Mouse (Mus musculus): ENCODE measurements around the gene Brs3. TPM values are rescaled to one million over a fixed set of nuclear protein-coding genes. Genes with fewer than 3 reads are reported as not detected.

Brs3 gene
- 0.11 TPM in 1 of 2 replicates, not detected in the other for polyA plus RNA-seq (2014; fragmentation: Nextera tagmentation; extraction: Ambion mirVana)

- H3K4me1 ChIP-seq (ENCODE audit: control insufficient read depth, insufficient read depth, low read length): no peaks in the 10 kb centered on the region
- 80% methylated on average over 5 of the region's 5 CpGs for WGBS
- no peak within 1 kb of the TSS for H3K9ac ChIP-seq (ENCODE audit: low read length)
- H3K4me2 ChIP-seq (ENCODE audit: low read depth, severe bottlenecking): no peak within 1 kb of the TSS
- no peak within 1 kb of the TSS for H3K27ac ChIP-seq (replicated peaks; ENCODE audit: low read depth, low read length)
- H3K36me3 ChIP-seq (ENCODE audit: control insufficient read depth, insufficient read depth, low read length): no peaks in the 10 kb centered on the region
- ATAC-seq (ENCODE audit: insufficient number of reproducible peaks, low FRiP score, low TSS enrichment, low read depth): no peak
- H3K27me3 ChIP-seq (ENCODE audit: control insufficient read depth, insufficient read depth, low read length): no peaks in the 10 kb centered on the region
- H3K9me3 ChIP-seq (ENCODE audit: control insufficient read depth, low read length): no peaks in the 10 kb centered on the region
- no peak for DNase-seq (ENCODE audit: low spot score)
- no peak within 1 kb of the TSS for H3K4me3 ChIP-seq (ENCODE audit: low read depth, low read length)
Measured at GRCm38 (mm10) chrX:57042774-57043173, at the start of gene Brs3. Brs3 (plus strand) TSS chrX:57043074.

GRCm38 (mm10) chrX:57012891-57013290 is 30.0 kb upstream of the Brs3 start:
- Histone ChIP-seq H3K36me3 (ENCODE audit: control insufficient read depth, insufficient read depth, low read length) (no peaks in the 10 kb centered on the region), H3K4me3 (ENCODE audit: low read depth, low read length) (no peak overlapping the region), H3K27me3 (ENCODE audit: control insufficient read depth, insufficient read depth, low read length) (no peaks in the 10 kb centered on the region), H3K4me1 (ENCODE audit: control insufficient read depth, insufficient read depth, low read length) (no peaks in the 10 kb centered on the region), H3K9me3 (ENCODE audit: control insufficient read depth, low read length) (no peaks in the 10 kb centered on the region), H3K9ac (ENCODE audit: low read length) (no peak overlapping the region), H3K27ac (replicated peaks; ENCODE audit: low read depth, low read length) (no peak overlapping the region), H3K4me2 (ENCODE audit: low read depth, severe bottlenecking) (no peak overlapping the region)
- ATAC-seq (ENCODE audit: insufficient number of reproducible peaks, low FRiP score, low TSS enrichment, low read depth) (no peak), DNase-seq (ENCODE audit: low spot score) (no peak)
- 76% methylated on average over 2 of the region's 2 CpGs for WGBS

GRCm38 (mm10) chrX:57043869-57044268 is 995 bp downstream of the Brs3 start:
- H3K9ac ChIP-seq (ENCODE audit: low read length): no peak overlapping the region
- no peak overlapping the region for H3K4me2 ChIP-seq (ENCODE audit: low read depth, severe bottlenecking)
- H3K27me3 ChIP-seq (ENCODE audit: control insufficient read depth, insufficient read depth, low read length): no peaks in the 10 kb centered on the region
- WGBS: 86% methylated on average over 6 of the region's 6 CpGs
- H3K27ac ChIP-seq (replicated peaks; ENCODE audit: low read depth, low read length): no peak overlapping the region
- no peak overlapping the region for H3K4me3 ChIP-seq (ENCODE audit: low read depth, low read length)
- no peak for ATAC-seq (ENCODE audit: insufficient number of reproducible peaks, low FRiP score, low TSS enrichment, low read depth)
- DNase-seq (ENCODE audit: low spot score): no peak
- no peaks in the 10 kb centered on the region for H3K36me3 ChIP-seq (ENCODE audit: control insufficient read depth, insufficient read depth, low read length)
- H3K4me1 ChIP-seq (ENCODE audit: control insufficient read depth, insufficient read depth, low read length): no peaks in the 10 kb centered on the region
- no peaks in the 10 kb centered on the region for H3K9me3 ChIP-seq (ENCODE audit: control insufficient read depth, low read length)

GRCm38 (mm10) chrX:57052848-57053173 is 9.9 kb downstream of the Brs3 start:
- WGBS: 27% methylated on average over 4 of the region's 4 CpGs
- H3K36me3 ChIP-seq (ENCODE audit: control insufficient read depth, insufficient read depth, low read length): no peaks in the 10 kb centered on the region
- peak overlapping the region; percentile 88; the same call in 1 of the 2 replicates for H3K27ac ChIP-seq (replicated peaks; ENCODE audit: low read depth, low read length)
- no peaks in the 10 kb centered on the region for H3K4me1 ChIP-seq (ENCODE audit: control insufficient read depth, insufficient read depth, low read length)
- peak overlapping the region; percentile 36 for H3K4me3 ChIP-seq (ENCODE audit: low read depth, low read length)
- ATAC-seq (ENCODE audit: insufficient number of reproducible peaks, low FRiP score, low TSS enrichment, low read depth) (peak; percentile 67), DNase-seq (ENCODE audit: low spot score) (no peak)
- no peaks in the 10 kb centered on the region for H3K27me3 ChIP-seq (ENCODE audit: control insufficient read depth, insufficient read depth, low read length)
- no peaks in the 10 kb centered on the region for H3K9me3 ChIP-seq (ENCODE audit: control insufficient read depth, low read length)
- peak overlapping the region; percentile 28; the same call in 1 of the 2 replicates for H3K4me2 ChIP-seq (ENCODE audit: low read depth, severe bottlenecking)
- peak overlapping the region; percentile 22; the same call in 1 of the 2 replicates for H3K9ac ChIP-seq (ENCODE audit: low read length)

- no peaks in the 10 kb centered on the region for H3K27me3 ChIP-seq (ENCODE audit: control insufficient read depth, insufficient read depth, low read length)
- WGBS: 20% methylated on average over 65 of the region's 85 CpGs
- H3K4me3 ChIP-seq (ENCODE audit: low read depth, low read length): peak within 1 kb of the TSS; percentile 36
- H3K9ac ChIP-seq (ENCODE audit: low read length): peak within 1 kb of the TSS; percentile 80
- ATAC-seq (ENCODE audit: insufficient number of reproducible peaks, low FRiP score, low TSS enrichment, low read depth): peak; percentile 97
- H3K36me3 ChIP-seq (ENCODE audit: control insufficient read depth, insufficient read depth, low read length): no peaks in the 10 kb centered on the region
- peak within 1 kb of the TSS; percentile 28; the same call in 1 of the 2 replicates for H3K4me2 ChIP-seq (ENCODE audit: low read depth, severe bottlenecking)
- H3K9me3 ChIP-seq (ENCODE audit: control insufficient read depth, low read length): no peaks in the 10 kb centered on the region
- peak within 1 kb of the TSS; percentile 88 for H3K27ac ChIP-seq (replicated peaks; ENCODE audit: low read depth, low read length)
- H3K4me1 ChIP-seq (ENCODE audit: control insufficient read depth, insufficient read depth, low read length): no peaks in the 10 kb centered on the region
- peak; percentile 79 for DNase-seq (ENCODE audit: low spot score)
Measured at GRCm38 (mm10) chrX:57053174-57053992, 10.5 kb downstream of the Brs3 start, which contains the start of gene Htatsf1. Htatsf1 (plus strand) TSS chrX:57053583.

GRCm38 (mm10) chrX:57053993-57054385 is 11.1 kb downstream of the Brs3 start:
- ATAC-seq (ENCODE audit: insufficient number of reproducible peaks, low FRiP score, low TSS enrichment, low read depth) (no peak; the same call in 1 of the 2 replicates), DNase-seq (ENCODE audit: low spot score) (no peak)
- H3K9me3 ChIP-seq (ENCODE audit: control insufficient read depth, low read length): no peaks in the 10 kb centered on the region
- peak overlapping the region; percentile 36 for H3K4me3 ChIP-seq (ENCODE audit: low read depth, low read length)
- WGBS: 25% methylated on average over 11 of the region's 11 CpGs
- H3K27ac ChIP-seq (replicated peaks; ENCODE audit: low read depth, low read length): no peak overlapping the region
- no peaks in the 10 kb centered on the region for H3K36me3 ChIP-seq (ENCODE audit: control insufficient read depth, insufficient read depth, low read length)
- H3K27me3 ChIP-seq (ENCODE audit: control insufficient read depth, insufficient read depth, low read length): no peaks in the 10 kb centered on the region
- H3K9ac ChIP-seq (ENCODE audit: low read length): peak overlapping the region; percentile 80; the same call in 1 of the 2 replicates
- peak overlapping the region; percentile 28; the same call in 1 of the 2 replicates for H3K4me2 ChIP-seq (ENCODE audit: low read depth, severe bottlenecking)
- no peaks in the 10 kb centered on the region for H3K4me1 ChIP-seq (ENCODE audit: control insufficient read depth, insufficient read depth, low read length)

- DNase-seq (ENCODE audit: low spot score) (no peak), ATAC-seq (ENCODE audit: insufficient number of reproducible peaks, low FRiP score, low TSS enrichment, low read depth) (no peak)
- Histone ChIP-seq H3K4me2 (ENCODE audit: low read depth, severe bottlenecking) (no peak overlapping the region), H3K4me1 (ENCODE audit: control insufficient read depth, insufficient read depth, low read length) (no peaks in the 10 kb centered on the region), H3K4me3 (ENCODE audit: low read depth, low read length) (no peak overlapping the region), H3K36me3 (ENCODE audit: control insufficient read depth, insufficient read depth, low read length) (no peaks in the 10 kb centered on the region), H3K9ac (ENCODE audit: low read length) (no peak overlapping the region), H3K27ac (replicated peaks; ENCODE audit: low read depth, low read length) (no peak overlapping the region), H3K27me3 (ENCODE audit: control insufficient read depth, insufficient read depth, low read length) (no peaks in the 10 kb centered on the region), H3K9me3 (ENCODE audit: control insufficient read depth, low read length) (no peaks in the 10 kb centered on the region)
- 78% methylated on average over 5 of the region's 5 CpGs for WGBS
Measured at GRCm38 (mm10) chrX:57081496-57081895, 38.6 kb downstream of the Brs3 start.

GRCm38 (mm10) chrX:57087806-57088205 is 44.9 kb downstream of the Brs3 start, which contains the start of gene Vgll1:
Vgll1 (plus strand) TSS chrX:57088106.
- Histone ChIP-seq H3K9me3 (ENCODE audit: control insufficient read depth, low read length) (no peaks in the 10 kb centered on the region), H3K4me3 (ENCODE audit: low read depth, low read length) (no peak within 1 kb of the TSS), H3K27ac (replicated peaks; ENCODE audit: low read depth, low read length) (no peak within 1 kb of the TSS), H3K36me3 (ENCODE audit: control insufficient read depth, insufficient read depth, low read length) (no peaks in the 10 kb centered on the region), H3K4me2 (ENCODE audit: low read depth, severe bottlenecking) (no peak within 1 kb of the TSS), H3K9ac (ENCODE audit: low read length) (no peak within 1 kb of the TSS), H3K27me3 (ENCODE audit: control insufficient read depth, insufficient read depth, low read length) (no peaks in the 10 kb centered on the region), H3K4me1 (ENCODE audit: control insufficient read depth, insufficient read depth, low read length) (no peaks in the 10 kb centered on the region)
- DNase-seq (ENCODE audit: low spot score): no peak
- ATAC-seq (ENCODE audit: insufficient number of reproducible peaks, low FRiP score, low TSS enrichment, low read depth): no peak
- WGBS: 79% methylated on average over 4 of the region's 4 CpGs

Measured in limb, embryonic 11.5 days (tissue).